Mouse (Mus musculus): Measurements from ENCODE around the gene Exog.

DNA sequence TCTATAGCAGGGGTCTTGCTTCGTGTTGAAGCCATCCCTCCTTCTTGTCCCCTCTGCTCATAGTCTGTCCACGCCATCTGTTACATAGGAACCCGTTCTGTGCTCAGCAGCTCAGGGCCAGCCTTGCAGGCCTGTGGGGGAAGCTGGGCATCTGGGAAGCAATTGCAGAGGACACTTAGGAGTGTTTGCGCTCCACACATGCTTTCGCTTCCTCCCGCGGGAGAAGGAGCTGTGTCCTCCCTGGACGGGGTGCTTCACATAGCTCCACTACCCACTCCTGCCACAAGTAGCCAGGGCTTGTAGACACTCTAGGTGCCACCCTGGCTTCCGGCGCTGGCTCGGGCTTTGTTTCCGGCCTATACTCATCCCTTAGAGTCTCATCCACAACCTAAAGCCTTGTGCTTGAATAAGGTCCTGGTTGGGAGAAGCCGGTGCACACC, 18.7 kb upstream of the Exog start:
- TF ChIP-seq CTCF (conservative IDR thresholded peaks at IDR 0.05; ENCODE audit: insufficient read depth, insufficient read length, low read depth, low read length) (no peak), POLR2A (IDR thresholded peaks at IDR 0.05; ENCODE audit: low read depth, low read length) (no peak)
